Mouse (Mus musculus): Measurements from ENCODE around the gene Olfr726. TPM values are rescaled to one million over a fixed set of nuclear protein-coding genes. Genes with fewer than 3 reads are reported as not detected.

Olfr726 gene
- total RNA-seq (2021) = not detected
- long read RNA-seq, experiment 1 = 0 reads
- long read RNA-seq, experiment 2 = 0 reads

DNA sequence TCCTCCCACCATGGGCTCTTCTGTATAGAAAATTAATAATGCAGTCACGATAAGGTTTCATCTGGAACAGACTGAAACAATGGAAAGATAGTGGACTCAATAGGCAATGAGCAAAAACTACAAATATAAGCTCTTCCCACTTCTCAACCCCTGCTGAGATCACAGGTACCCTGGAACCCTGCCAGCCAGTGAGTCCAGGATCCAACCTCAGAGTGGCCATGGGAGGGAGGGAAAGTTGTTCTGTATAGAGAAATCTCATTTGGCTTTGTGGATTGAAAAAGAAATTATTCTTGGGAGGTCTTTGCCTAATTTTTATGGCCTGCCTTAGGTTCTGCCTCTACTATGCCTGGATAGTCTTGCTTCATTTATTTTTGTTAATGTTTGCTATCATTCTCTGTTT, at the start of gene Olfr726:
Gene Olfr726, minus strand, starts transcription at position 101 of the 400 bp plus-strand sequence.
- no peak for DNase-seq

DNA sequence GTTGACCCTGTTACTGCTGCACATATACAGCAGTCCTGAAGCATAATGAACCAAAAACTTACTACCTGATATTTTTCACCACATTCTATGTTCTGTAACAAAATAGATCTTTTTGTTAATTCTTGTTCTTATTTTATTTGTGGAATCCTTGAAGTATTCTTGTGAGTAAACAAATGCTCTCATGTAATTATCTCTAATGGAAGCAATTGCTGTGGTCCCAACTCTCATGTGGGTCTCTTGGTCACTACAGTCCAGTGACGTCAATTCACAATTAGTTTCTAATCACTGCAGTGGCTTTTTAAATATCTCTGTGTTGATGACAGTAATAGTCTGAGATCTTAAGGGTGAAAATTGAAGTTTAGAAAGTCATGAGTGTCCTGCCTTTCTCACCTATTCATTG, 32.1 kb upstream of the Olfr726 start, which contains the start of gene Olfr727:
Gene Olfr727, plus strand, starts transcription at position 301 of the 400 bp plus-strand sequence.
- DNase-seq = no peak

DNA sequence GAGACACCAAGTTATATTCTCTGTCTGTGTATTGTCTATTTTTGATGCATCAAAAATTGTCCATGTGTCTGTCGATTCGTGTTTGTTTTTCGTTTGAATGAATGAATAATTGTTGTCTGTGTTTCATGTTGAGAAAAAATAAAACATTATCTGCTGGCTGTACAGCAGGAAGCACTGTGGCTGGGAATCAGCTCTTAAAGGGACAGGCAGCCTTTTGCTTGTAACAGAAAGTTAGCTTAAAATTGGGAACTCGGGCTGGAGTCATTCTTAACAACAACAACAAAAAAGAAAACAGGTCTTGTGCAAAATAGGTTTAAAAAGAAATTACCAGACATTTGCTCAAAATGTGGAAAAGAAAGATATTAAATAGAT, 28.0 kb downstream of the Olfr726 start:
- no peak for DNase-seq

DNA sequence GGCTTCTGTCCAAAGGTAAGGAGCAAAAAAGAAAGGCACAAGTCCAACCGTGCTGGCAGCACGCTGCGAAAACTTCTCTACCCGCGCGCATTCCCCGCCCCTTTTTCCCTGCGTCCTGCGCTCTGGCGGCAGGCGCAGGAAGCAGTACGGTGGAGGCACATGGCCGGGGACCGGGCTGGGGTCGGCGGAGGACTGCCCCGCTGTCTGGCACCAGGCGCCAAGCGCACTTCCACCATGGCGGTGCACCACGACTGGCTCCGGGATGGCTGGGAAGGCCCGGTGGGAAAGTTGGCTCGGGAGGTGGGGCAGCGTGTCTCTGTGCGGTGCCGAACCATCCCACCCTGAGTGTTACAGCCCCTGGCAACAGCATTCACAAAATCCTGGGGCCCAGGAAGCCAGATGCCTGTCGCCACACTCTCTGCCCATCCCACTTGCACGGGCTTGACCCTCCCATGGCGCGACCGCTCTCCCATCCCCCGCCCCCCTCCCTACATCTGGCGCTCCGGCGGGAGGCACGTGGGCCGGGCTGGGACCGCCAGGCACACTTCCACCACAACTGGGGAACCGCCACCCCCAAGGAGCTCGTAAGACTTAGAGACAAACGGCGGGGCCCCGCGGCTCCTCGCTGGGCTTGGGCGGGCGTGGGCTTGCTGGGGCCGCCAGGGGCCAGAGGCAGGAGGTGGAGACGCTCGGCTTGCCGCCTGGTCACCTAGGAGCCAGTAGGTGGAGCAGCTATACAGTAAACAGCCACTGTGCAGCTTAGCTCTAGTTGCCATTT, 28.6 kb downstream of the Olfr726 start:
- DNase-seq = peak; percentile 49 to 56

DNA sequence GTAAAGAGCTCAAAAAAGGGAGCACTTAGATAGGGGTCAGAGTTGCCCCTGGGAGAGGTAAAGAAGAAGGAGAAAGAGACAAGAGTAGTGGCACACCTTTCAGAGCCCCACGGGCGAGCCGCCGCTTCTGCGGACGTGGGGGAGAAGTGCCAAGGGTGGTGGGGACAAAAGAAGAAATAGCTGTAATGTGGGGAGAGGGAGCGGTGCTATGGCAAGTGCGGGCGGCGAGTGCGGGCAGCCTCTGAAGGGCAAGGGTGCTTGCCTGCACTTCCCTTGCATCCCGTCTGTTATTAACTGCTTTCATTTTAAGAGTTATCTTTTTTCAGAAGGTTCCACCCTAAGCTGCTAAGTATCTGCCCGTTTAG, 29.2 kb downstream of the Olfr726 start:
- DNase-seq = no peak

DNA sequence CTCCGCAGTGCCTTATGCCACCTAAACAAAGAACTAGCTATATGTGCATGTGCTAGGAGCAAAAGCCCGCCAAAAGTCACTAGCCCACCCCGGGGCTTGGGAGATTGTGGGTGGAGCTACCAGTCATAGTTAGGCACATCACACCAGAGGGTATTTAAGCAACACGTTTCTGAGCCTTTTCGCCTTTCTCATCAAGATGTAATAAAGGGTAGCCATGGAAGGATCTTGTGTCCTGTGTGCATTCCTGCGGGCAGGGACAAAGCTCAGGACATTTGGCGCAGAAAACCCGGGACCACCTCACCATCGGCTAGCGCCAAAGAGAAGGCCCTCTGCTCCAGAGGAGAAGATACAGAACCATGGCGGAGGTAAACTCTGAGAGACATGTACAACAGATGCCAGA, 29.6 kb downstream of the Olfr726 start:
- DNase-seq = no peak

DNA sequence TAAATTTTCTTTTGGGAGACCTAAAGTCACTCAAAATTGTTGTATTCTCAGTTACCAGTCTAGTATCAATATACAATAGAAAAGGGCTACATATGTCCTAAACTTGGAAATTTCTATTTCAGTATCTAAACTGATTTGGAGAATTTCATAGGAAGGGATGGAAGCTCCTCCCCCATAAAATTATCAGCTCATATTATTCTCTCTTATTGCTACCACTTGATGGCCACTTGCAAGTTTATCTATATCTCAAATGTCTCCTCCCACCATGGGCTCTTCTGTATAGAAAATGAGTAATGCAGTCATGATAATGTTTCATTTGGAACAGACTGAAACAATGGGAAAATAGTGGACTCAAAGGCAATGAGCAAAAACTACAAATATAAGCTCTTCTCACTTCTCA, 50.5 kb downstream of the Olfr726 start, which contains the start of gene Olfr725:
Gene Olfr725, minus strand, starts transcription at position 101 of the 400 bp plus-strand sequence.
- no peak for DNase-seq

Other genes with a start within 250 kb of the Olfr726 start
- not detected for gene Olfr722, start 189.0 kb downstream of the Olfr726 start, total RNA-seq (2021)
- not detected for gene Olfr723, start 159.2 kb downstream of the Olfr726 start, total RNA-seq (2021)
- not detected for gene Olfr724, start 127.7 kb downstream of the Olfr726 start, total RNA-seq (2021)
- gene Olfr725, start 50.6 kb downstream of the Olfr726 start, total RNA-seq (2021) = not detected
- gene Olfr727, start 32.2 kb upstream of the Olfr726 start, total RNA-seq (2021) = not detected
- gene Olfr728, start 51.7 kb upstream of the Olfr726 start, total RNA-seq (2021) = not detected
- gene Olfr729, start 62.0 kb upstream of the Olfr726 start, total RNA-seq (2021) = not detected
- gene Olfr730, start 97.2 kb upstream of the Olfr726 start, total RNA-seq (2021) = not detected
- gene Olfr731, start 150.9 kb upstream of the Olfr726 start, total RNA-seq (2021) = not detected
- gene Olfr732, start 193.3 kb upstream of the Olfr726 start, total RNA-seq (2021) = not detected
- not detected for gene Olfr733, start 210.6 kb upstream of the Olfr726 start, total RNA-seq (2021)
- not detected for gene Olfr734, start 235.8 kb upstream of the Olfr726 start, total RNA-seq (2021)